Mouse (Mus musculus): ENCODE results near the gene Pde7b. TPM values are rescaled to one million over a fixed set of nuclear protein-coding genes. Genes with fewer than 3 reads are reported as not detected.
A peak's percentile ranks its signal among the peaks of the same experiment; 100 is the strongest.

Gene Pde7b
- total RNA-seq, 1 experiment from 2014 or later: 13.6 TPM

DNA sequence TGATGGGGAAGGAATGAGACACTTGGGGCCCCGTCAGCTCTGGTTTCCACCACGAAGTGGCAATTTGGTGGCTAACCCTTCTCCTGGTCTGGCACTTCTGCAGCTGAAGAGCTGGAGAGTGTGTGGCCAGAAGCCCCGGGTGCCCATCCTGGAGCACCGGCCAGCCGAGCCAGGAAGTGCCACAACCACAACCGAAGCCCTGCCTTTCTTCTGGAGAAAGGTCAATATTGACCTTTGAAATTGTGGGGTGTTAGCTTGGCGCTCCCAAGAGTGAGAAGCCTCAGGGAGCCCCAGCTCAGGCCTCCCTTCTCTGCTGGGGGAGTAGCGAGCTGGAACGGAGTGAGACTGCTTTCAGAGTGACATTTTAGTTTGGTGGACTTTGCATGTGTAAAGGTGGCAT is 250.8 kb downstream of the Pde7b start:
- ATAC-seq (ENCODE audit: extremely low read depth, insufficient number of reproducible peaks, low FRiP score, poor library complexity, severe bottlenecking): no peak

GRCm38 (mm10) chr10:20473505-20473904 is 251.4 kb downstream of the Pde7b start:
- ATAC-seq (ENCODE audit: extremely low read depth, insufficient number of reproducible peaks, low FRiP score, poor library complexity, severe bottlenecking): no peak

DNA sequence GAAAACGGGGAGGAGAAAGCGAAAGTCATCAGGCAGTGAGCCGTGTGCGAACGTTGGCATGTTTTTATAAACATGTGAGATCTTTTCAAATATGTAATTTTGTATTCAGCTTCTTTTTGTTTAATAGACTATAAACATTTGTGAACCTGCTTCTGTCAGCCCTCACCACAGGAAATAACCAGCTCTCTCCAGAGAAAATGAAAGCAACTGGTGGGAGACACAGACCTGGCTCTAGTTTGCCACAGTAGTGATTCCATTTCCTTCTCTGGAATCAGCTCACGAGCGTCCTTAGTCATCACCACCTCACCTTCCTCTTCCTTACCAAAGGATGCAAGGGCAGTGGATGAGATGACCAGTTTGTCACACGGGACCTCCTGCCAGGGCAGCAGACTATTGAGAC is 252.9 kb downstream of the Pde7b start:
- ATAC-seq (ENCODE audit: extremely low read depth, insufficient number of reproducible peaks, low FRiP score, poor library complexity, severe bottlenecking): no peak

DNA sequence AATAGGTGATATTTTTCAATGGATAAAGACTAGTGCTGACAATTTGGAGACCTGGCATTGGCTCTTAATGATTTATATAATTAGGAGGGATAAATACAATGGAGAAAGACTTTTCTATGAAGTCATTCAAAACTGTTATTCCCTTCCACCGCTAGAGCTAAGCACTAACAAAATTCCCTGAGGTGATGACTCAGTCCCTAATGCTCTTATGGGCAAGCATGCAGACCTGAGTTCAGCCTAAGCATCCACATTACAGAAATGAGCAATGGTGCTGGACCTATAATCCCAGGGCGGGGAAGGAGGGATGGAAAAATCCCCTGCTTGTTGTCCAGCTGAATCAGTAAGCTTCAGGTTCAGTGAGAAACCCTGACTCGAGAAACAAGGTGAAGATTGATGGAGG is 260.2 kb downstream of the Pde7b start:
- no peak for ATAC-seq (ENCODE audit: extremely low read depth, insufficient number of reproducible peaks, low FRiP score, poor library complexity, severe bottlenecking)

- no peak for ATAC-seq (ENCODE audit: extremely low read depth, insufficient number of reproducible peaks, low FRiP score, poor library complexity, severe bottlenecking)
These were observed 260.9 kb downstream of the Pde7b start for GRCm38 (mm10) chr10:20463941-20464340.

DNA sequence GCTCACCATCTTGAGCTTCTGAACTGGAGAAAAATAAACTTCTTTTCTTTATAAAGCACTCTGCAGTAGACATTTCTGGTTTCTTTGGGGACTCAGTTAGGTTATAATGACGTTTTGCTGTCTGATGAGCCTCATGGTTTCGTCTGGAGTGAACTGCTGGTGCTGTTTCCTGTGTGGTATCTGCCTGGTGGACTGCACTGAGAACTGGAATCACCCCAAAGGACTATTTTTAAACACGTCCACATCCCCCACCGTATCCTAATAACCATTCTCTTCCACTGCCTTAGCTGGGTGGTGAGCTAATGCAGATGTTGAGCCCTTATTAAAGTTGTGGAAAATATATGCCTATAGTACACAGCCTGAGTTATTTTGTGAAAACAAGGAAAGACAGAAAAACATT is 262.3 kb downstream of the Pde7b start:
- ATAC-seq (ENCODE audit: extremely low read depth, insufficient number of reproducible peaks, low FRiP score, poor library complexity, severe bottlenecking): no peak

DNA sequence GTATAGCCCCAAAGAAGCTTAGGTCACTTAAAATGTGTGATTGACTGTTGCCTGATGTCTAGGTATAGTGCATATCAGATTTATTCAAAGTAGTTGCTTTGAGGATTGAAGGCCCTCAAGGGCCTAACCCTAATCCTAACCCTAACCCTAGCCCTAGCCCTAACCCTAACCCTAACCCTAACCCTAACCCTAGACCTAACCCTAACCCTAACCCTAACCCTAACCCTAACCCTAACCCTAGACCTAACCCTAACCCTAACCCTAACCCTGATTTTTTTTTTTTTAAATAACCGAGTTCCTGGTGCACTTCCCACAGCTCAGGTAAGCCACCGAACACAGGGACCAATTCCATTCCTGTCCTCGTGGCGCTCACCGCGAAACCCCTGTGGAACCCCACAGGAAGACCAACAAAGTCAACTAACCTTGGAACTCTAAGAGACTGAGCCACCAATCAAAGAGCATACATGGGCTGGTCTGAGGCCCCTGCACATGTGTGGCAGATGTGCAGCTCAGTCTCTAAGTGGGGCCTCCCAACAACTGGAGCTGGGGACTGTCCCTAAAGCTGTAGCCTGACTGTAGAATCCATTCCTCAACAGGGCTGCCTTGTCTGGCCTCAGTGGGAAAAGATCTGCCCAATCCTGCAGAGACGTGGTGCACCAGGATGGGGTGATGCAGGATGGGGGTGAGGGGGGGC is 265.1 kb downstream of the Pde7b start:
- peak; percentile 61; the same call in 1 of the 2 replicates for ATAC-seq (ENCODE audit: extremely low read depth, insufficient number of reproducible peaks, low FRiP score, poor library complexity, severe bottlenecking)

DNA sequence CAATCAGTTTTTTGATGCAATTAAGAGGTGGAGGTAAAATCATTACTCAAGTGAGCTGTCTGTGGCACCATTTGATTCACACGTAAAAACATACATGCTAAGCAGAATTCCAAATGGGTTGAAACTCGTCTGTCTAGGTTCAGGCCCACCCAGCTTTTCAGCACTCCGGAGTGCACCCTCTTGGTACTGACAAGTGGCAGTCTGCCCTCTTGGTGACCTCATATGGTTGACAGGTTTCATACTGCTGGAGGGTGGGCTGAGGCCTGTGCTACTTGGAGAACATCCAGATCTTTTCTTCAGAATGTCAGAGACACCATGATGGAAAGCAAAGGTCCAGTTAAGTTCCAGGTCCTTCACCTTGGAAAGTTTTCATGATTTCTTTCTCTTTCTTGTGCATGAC is 265.7 kb downstream of the Pde7b start:
- ATAC-seq (ENCODE audit: extremely low read depth, insufficient number of reproducible peaks, low FRiP score, poor library complexity, severe bottlenecking): no peak

DNA sequence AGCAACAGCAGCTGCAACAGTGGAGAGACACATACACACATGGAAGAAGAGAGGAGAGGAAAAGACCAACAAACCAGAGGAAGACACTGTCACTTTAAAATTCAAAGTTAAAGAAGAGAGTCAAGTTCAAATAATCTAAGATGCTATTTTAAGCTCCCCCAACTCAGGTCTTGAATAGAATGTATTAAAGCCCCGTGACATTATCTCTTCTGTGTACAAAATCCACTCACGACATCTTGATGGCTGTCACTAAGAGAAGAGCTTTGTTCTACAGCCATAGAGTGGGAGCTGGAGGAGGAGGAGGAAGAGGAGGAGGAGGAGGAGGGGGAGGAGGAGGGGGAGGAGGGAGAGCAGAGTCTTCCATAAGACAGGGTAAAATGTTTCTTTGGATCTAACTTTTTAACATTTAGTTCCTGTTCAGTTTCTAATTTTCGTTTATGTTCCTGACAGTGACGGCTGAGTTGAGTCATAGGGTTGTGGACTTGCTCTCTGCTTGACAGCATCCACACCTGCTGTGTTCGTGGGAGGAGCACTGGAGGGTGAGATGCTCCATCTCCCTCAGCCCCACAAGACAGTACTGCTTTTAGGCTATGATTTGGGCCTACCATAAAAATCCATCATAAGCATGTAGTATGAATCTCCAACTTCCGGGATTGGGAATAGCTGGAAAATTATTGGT is 270.4 kb downstream of the Pde7b start:
- ATAC-seq (ENCODE audit: extremely low read depth, insufficient number of reproducible peaks, low FRiP score, poor library complexity, severe bottlenecking): 0 out of 2 replicates have a peak, but pooled peaks have one; percentile 19

DNA sequence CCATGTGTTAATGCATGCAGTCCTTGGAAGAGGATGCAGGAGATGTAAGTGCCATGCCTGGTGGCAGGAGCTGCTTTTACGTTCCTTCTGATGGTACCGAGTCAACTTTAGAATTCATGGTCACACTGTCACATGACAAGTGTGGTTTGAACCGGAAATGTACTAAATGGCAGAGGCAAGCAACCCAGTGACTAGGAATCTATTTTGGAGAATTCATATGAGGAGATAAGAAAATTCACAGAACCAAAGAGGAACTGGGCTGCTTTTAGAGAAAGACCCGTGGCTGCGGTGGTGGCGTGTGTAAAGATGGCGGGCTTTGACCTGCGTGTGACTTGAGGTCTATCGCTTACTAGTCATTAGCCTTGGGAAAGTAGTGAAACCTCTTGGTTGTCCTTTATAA is 287.4 kb downstream of the Pde7b start:
- ATAC-seq (ENCODE audit: extremely low read depth, insufficient number of reproducible peaks, low FRiP score, poor library complexity, severe bottlenecking): no peak

GRCm38 (mm10) chr10:20437021-20437420 is 287.9 kb downstream of the Pde7b start:
- ATAC-seq (ENCODE audit: extremely low read depth, insufficient number of reproducible peaks, low FRiP score, poor library complexity, severe bottlenecking): no peak

DNA sequence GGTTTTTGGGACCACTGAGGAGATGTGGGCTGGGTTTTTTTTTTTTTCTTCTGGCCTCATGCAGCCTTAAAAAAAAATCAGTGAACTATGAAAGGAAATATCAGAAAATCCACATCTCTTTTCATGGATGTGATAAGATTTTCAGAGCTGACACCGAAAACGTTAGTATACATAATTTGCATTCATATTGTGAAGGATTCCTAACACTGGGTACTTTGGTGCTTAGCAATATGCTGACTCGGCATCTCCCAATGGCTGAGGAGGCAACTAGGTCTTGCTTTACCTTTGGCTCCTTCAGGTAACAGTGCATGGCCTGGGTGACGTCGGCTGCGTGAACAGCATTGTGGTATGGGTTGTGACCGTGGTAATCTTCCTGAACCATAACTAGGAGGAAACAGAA is 289.0 kb downstream of the Pde7b start:
- ATAC-seq (ENCODE audit: extremely low read depth, insufficient number of reproducible peaks, low FRiP score, poor library complexity, severe bottlenecking): no peak

DNA sequence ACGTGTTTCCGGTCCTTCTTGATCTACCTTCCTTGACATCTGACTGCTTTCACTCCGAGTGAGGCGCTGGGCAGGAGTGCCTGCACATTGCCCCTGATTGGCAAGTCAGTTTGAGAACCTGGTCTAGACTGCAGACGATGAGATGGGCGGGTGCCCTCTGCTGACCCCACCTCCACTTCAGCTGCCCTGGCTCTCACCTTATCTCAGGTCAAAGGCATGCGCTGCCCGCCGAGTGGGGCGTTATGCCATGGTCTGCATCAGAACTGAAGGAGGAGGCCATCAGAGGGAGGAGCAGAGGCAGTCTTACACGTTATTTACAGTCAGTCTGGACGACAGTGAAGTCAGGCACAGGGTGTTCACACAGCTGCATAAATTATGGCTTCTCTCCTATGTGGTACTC is 293.5 kb downstream of the Pde7b start:
- no peak for ATAC-seq (ENCODE audit: extremely low read depth, insufficient number of reproducible peaks, low FRiP score, poor library complexity, severe bottlenecking)

- ATAC-seq (ENCODE audit: extremely low read depth, insufficient number of reproducible peaks, low FRiP score, poor library complexity, severe bottlenecking): no peak
These were observed 303.5 kb downstream of the Pde7b start for GRCm38 (mm10) chr10:20421299-20421883.

DNA sequence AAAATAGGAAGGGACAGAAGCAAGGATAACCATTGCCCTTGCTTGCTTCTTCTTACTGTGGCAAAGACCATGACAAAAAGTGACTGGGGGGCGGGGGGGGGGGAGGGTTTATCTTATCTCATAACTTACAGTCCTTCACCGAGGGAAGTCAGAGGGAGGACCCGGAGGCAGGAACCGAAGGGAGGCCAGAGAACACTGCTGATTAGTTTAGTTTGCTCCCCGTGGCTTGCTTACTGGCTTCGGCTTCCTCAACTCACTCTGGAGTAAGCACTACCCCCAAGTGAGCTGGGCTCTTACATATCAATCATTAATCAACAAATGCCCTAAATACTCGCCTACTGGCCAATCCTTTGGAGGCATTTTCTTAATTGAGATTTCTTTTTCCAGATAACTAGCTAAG is 304.6 kb downstream of the Pde7b start:
- no peak for ATAC-seq (ENCODE audit: extremely low read depth, insufficient number of reproducible peaks, low FRiP score, poor library complexity, severe bottlenecking)

- no peak for ATAC-seq (ENCODE audit: extremely low read depth, insufficient number of reproducible peaks, low FRiP score, poor library complexity, severe bottlenecking)
These were observed 306.0 kb downstream of the Pde7b start for GRCm38 (mm10) chr10:20418856-20419219.

- no peak for ATAC-seq (ENCODE audit: extremely low read depth, insufficient number of reproducible peaks, low FRiP score, poor library complexity, severe bottlenecking)
These were observed 306.5 kb downstream of the Pde7b start for GRCm38 (mm10) chr10:20418202-20418855.

GRCm38 (mm10) chr10:20409181-20409580 is 315.7 kb downstream of the Pde7b start:
- ATAC-seq (ENCODE audit: extremely low read depth, insufficient number of reproducible peaks, low FRiP score, poor library complexity, severe bottlenecking): no peak

- no peak for ATAC-seq (ENCODE audit: extremely low read depth, insufficient number of reproducible peaks, low FRiP score, poor library complexity, severe bottlenecking)
These were observed 316.5 kb downstream of the Pde7b start for GRCm38 (mm10) chr10:20408336-20408735.

DNA sequence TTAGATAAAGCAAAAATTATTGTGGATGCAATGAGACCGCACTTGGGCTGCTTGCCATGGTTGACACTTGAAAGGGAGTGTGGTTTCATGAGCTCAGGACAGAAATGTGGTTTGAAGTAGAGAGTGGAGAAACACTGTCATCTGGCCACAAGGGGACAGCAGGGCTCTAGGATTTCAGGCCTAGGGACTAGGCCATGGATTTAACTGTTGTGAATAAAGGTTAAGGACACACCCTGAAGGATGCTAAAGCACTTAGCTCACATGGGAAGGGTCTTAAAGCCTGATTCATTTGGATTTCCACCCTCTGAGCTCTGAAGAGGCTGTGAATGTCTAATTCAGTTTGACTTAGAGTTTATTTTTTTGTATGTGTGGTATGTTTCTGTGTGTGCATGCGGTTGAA is 319.4 kb downstream of the Pde7b start:
- ATAC-seq (ENCODE audit: extremely low read depth, insufficient number of reproducible peaks, low FRiP score, poor library complexity, severe bottlenecking): 0 out of 2 replicates have a peak, but pooled peaks have one; percentile 23
